Mouse (Mus musculus) CH12.LX (cell line): ENCODE measurements around the gene Pacs2.

Experiments used
- CHD1 ChIP-seq: IDR thresholded peaks from 2 replicates; pipeline ENCODE4 v1.6.1; 2012; ENCODE audit warnings: low read depth, low read length, improper control_type of control experiment, inconsistent platforms
- CTCF ChIP-seq, 2 experiments: IDR thresholded peaks in 1 of 2; conservative IDR thresholded peaks in 1 of 2; 2 replicates each; pipeline ENCODE4 v1.5.1; 2011 to 2012; ENCODE audit warnings: low read depth in 2 of 2, low read length in 2 of 2, improper control_type of control experiment in 1 of 2, inconsistent platforms in 1 of 2, mild to moderate bottlenecking in 1 of 2, moderate library complexity in 1 of 2
- ELF1 ChIP-seq: IDR thresholded peaks from 2 replicates; pipeline ENCODE4 v1.6.1; 2014; ENCODE audit warnings: low read depth, mild to moderate bottlenecking, inconsistent platforms, low read length, improper control_type of control experiment
- EP300 ChIP-seq: IDR thresholded peaks from 2 replicates; pipeline ENCODE4 v1.6.1; 2011; ENCODE audit warnings: low read length, improper control_type of control experiment
- MAFK ChIP-seq: IDR thresholded peaks from 2 replicates; pipeline ENCODE4 v1.6.1; 2011; ENCODE audit warnings: low read length, improper control_type of control experiment; ENCODE audit not compliant: insufficient replicate concordance
- MAX ChIP-seq: IDR thresholded peaks from 2 replicates; pipeline ENCODE4 v1.6.1; 2011; ENCODE audit warnings: low read length, improper control_type of control experiment
- MAZ ChIP-seq: IDR thresholded peaks from 2 replicates; pipeline ENCODE4 v1.6.1; 2012; ENCODE audit warnings: low read depth, mild to moderate bottlenecking, inconsistent platforms, low read length, improper control_type of control experiment, moderate library complexity
- MYC ChIP-seq: IDR thresholded peaks from 2 replicates; pipeline ENCODE4 v1.6.1; 2011; ENCODE audit warnings: low read depth, mild to moderate bottlenecking, improper control_type of control experiment, low read length
- POLR2A ChIP-seq: IDR thresholded peaks from 2 replicates; pipeline ENCODE4 v1.6.1; 2011; ENCODE audit warnings: low read depth, mild to moderate bottlenecking, improper control_type of control experiment, low read length
- POLR2AphosphoS2 ChIP-seq: IDR thresholded peaks from 2 replicates; pipeline ENCODE4 v1.6.1; 2011; ENCODE audit warnings: low read depth, low read length, improper control_type of control experiment
- SMC3 ChIP-seq: IDR thresholded peaks from 2 replicates; pipeline ENCODE4 v1.6.1; 2011; ENCODE audit warnings: low read depth, low read length, improper control_type of control experiment
- USF1 ChIP-seq: IDR thresholded peaks from 2 replicates; pipeline ENCODE4 v1.6.1; 2014; ENCODE audit warnings: low read depth, mild to moderate bottlenecking, inconsistent platforms, low read length, improper control_type of control experiment
- ZKSCAN1 ChIP-seq: IDR thresholded peaks from 2 replicates; pipeline ENCODE4 v1.6.1; 2012; ENCODE audit warnings: low read depth, inconsistent platforms, low read length, improper control_type of control experiment, borderline replicate concordance

- TF ChIP-seq MAZ (no peak), POLR2A (no peak), POLR2AphosphoS2 (no peak), CTCF (conservative IDR thresholded peaks at IDR 0.05 in 1 of 2, IDR thresholded peaks at IDR 0.05 in 1 of 2; ENCODE audit: low read depth in 2 of 2, low read length in 2 of 2) (no peak), CHD1 (no peak), SMC3 (no peak), MAFK (no peak), EP300 (no peak), USF1 (no peak), MYC (no peak), ZKSCAN1 (no peak), ELF1 (no peak), MAX (no peak)
Measured at GRCm38 (mm10) chr12:113088026-113088425, 73.7 kb downstream of the Pacs2 start.
